Mouse (Mus musculus) embryonic facial prominence, embryonic 10.5 days (tissue): ENCODE measurements around the gene Gm11565. TPM values are rescaled to one million over a fixed set of nuclear protein-coding genes. Genes with fewer than 3 reads are reported as not detected.
"Not testable (repeated sequence)": the region's sequence is repeated elsewhere in the genome, so short reads cannot be mapped to it uniquely, and the experiment has no call there.

Experiments used
- DNase-seq: peaks from one replicate; pipeline ENCODE4 v3.0.0-alpha.2; 2017; ENCODE audit warnings: low spot score
- H3K27ac ChIP-seq: fragments of 300-500 bp; sonication (generic); replicated peaks from 2 replicates; pipeline ENCODE4 v1.5.1; 2016; ENCODE audit warnings: mild to moderate bottlenecking
- H3K27me3 ChIP-seq: fragments of 300-500 bp; sonication (generic); replicated peaks from 2 replicates; pipeline ENCODE4 v1.6.1; 2016; ENCODE audit warnings: low read depth, mild to moderate bottlenecking; ENCODE audit not compliant: poor library complexity, severe bottlenecking
- H3K36me3 ChIP-seq: fragments of 300-500 bp; sonication (generic); replicated peaks from 2 replicates; pipeline ENCODE4 v1.6.1; 2016; ENCODE audit warnings: mild to moderate bottlenecking, moderate library complexity
- H3K4me1 ChIP-seq: fragments of 300-500 bp; sonication (generic); 2 replicates; pipeline ENCODE4 v1.6.1; 2016
- H3K4me3 ChIP-seq: fragments of 300-500 bp; sonication (generic); 2 replicates; pipeline ENCODE4 v1.5.1; 2016; ENCODE audit warnings: mild to moderate bottlenecking, moderate library complexity
- H3K9me3 ChIP-seq: fragments of 300-500 bp; sonication (generic); 2 replicates; pipeline ENCODE4 v1.6.1; 2016; ENCODE audit warnings: mild to moderate bottlenecking
- WGBS: fragments of 180-500 bp; shearing (Covaris S2); methylation state at CpG from one replicate; pipeline ENCODE4 v1.1.7; 2016; 5-methylcytosine and 5-hydroxymethylcytosine counted together
- polyA plus RNA-seq: library from polyadenylated mRNA; unstranded; fragments of >200 nt; fragmentation: Nextera tagmentation; extraction: Ambion mirVana; gene quantifications from 2 replicates; pipeline ENCODE4 v1.2.1, GENCODE M21; 2016

Gm11565 gene
- polyA plus RNA-seq: not detected in 2 replicates

DNA sequence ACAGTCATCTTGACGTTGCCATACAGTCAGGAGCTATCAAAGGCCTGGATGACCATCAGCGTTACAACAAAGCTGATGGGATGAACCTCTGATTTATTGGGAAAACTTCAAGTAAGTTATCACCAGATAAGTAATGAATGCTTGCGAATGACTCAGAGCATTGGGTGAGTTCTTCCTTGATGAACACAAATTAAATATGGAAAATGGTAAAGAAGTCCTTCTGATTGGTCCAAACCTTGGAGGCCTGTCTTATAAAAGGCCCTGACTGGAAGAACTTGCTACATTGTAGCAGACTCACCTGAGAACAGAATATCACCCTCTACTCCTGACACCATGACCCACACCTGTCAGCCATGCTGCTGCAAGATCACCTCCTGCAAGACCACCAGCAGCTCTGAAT is at the start of gene Gm11565:
Gene Gm11565 (plus strand): TSS at position 301 of the 400 bp plus-strand sequence.
- Histone ChIP-seq H3K9me3 (no peaks in the 10 kb centered on the region), H3K4me1 (no peaks in the 10 kb centered on the region), H3K27me3 (no peaks in the 10 kb centered on the region; the same call in 1 of the 2 replicates), H3K4me3 (no peak within 1 kb of the TSS), H3K36me3 (no peaks in the 10 kb centered on the region), H3K27ac (no peak within 1 kb of the TSS)
- 89% methylated on average over 3 of the region's 3 CpGs for WGBS
- DNase-seq: no peak

DNA sequence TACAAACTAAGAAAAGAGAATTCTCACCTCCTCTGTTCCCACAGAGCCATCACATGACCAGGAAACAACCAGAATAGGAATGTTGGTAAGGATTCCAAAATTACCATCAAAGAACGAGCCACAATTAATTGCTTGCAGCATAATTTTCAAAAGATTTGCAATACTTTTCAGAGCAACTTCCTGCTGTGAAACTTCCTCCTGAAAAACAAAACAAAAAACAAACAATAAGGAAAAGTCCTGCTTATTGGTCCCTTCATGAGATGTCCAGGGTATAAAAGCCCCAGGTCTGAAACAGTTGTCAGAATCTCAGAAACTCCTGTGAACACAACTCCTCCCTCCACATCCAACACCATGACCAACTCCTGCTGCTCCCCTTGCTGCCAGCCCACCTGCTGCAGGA is 41.5 kb upstream of the Gm11565 start, which contains the start of gene Krtap9-1:
Gene Krtap9-1 (plus strand): TSS at position 301 of the 400 bp plus-strand sequence.
- H3K27me3 ChIP-seq, H3K4me3 ChIP-seq, DNase-seq, H3K36me3 ChIP-seq, H3K4me1 ChIP-seq, H3K27ac ChIP-seq, H3K9me3 ChIP-seq: not testable (repeated sequence)
- 71% methylated on average over 1 of the region's 1 CpGs for WGBS

DNA sequence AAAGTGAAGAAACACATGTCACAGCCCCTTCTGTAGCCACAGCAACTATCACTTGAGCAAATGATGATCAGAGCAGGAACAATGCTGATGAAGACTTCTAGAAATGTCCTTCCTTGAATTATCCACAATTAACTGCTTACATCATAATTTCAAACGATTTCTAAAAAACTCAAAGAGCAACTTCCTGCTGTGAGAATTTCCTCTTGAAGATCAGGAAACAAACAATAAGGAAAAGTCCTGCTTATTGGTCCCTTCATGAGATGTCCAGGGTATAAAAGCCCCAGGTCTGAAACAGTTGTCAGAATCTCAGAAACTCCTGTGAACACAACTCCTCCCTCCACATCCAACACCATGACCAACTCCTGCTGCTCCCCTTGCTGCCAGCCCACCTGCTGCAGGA is 35.7 kb upstream of the Gm11565 start, which contains the start of gene Gm11567:
Gene Gm11567 (plus strand): TSS at position 301 of the 400 bp plus-strand sequence.
- WGBS: 67% methylated on average over 1 of the region's 1 CpGs

DNA sequence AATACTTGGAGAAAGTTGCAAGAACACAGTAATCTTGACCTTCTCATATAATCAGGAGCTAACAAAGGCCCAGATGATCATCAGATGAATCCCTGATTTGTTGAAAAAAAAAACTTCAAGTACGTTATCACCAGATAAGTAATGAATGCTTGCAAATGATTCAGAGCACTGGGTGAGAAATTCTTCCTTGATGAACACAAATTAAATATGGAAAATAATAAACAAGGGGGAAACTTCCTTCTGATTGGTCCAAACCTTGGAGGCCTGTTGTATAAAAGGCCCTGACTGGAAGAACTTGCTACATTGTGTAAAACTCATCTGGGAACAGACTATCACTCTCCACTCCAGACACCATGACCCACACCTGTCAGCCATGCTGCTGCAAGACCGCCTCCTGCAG is 6.9 kb upstream of the Gm11565 start, which contains the start of gene Krtap31-1:
Gene Krtap31-1 (plus strand): TSS at position 301 of the 400 bp plus-strand sequence.
- no peaks in the 10 kb centered on the region for H3K9me3 ChIP-seq
- H3K27me3 ChIP-seq: no peaks in the 10 kb centered on the region
- no peaks in the 10 kb centered on the region for H3K36me3 ChIP-seq
- WGBS: 88% methylated on average over 2 of the region's 2 CpGs
- DNase-seq: no peak
- H3K27ac ChIP-seq: no peak within 1 kb of the TSS
- H3K4me1 ChIP-seq: no peaks in the 10 kb centered on the region
- no peak within 1 kb of the TSS for H3K4me3 ChIP-seq

More for the DNA sequence above, 35.7 kb upstream of the Gm11565 start, which contains the start of gene Gm11567:
- DNase-seq, H3K27me3 ChIP-seq, H3K27ac ChIP-seq, H3K4me3 ChIP-seq, H3K4me1 ChIP-seq, H3K36me3 ChIP-seq, H3K9me3 ChIP-seq: not testable (repeated sequence)

DNA sequence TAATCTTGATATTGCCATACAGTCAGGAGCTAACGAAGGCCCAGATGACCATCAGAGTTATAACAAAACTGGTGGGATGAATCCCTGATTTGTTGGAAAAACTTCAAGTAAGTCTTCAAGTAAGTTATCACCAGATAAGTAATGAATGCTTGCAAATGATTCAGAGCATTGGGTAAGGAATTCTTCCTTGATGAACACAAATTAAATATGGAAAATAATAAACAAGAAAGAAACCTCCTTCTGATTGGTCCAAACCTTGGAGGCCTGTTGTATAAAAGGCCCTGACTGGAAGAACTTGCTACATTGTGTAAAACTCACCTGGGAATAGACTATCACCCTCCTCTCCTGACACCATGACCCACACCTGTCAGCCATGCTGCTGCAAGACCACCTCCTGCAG is 21.4 kb downstream of the Gm11565 start, which contains the start of gene Krtap31-2:
Gene Krtap31-2 (plus strand): TSS at position 301 of the 400 bp plus-strand sequence.
- H3K4me1 ChIP-seq: no peaks in the 10 kb centered on the region
- H3K36me3 ChIP-seq: no peaks in the 10 kb centered on the region
- DNase-seq: no peak
- H3K27me3 ChIP-seq: no peaks in the 10 kb centered on the region
- H3K27ac ChIP-seq: no peak within 1 kb of the TSS
- H3K9me3 ChIP-seq: no peaks in the 10 kb centered on the region
- 85% methylated on average over 1 of the region's 1 CpGs for WGBS
- H3K4me3 ChIP-seq: no peak within 1 kb of the TSS

DNA sequence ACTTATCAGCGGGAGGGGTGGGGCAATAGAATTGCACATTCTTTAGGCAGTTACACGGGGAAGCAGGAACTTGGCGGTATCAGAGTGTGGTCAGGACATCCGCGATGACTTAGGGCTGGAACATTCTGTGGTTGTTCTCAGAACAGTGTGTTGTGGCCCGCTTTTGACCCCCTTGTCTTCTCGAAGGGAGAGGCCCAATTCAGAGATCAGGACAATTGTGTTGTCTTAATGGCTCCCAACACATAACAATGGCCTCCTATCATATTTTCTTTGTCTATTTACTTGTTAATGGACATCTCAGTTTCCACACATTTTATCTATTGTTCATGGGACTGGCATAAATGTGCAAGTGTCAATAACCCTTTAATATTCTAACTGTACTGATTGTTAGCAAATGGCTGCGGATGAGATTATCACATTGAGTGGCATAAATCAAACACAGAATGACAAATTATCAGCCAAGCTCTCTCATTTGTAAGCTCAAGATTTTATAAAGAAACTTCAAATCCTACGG is 23.3 kb downstream of the Gm11565 start:
- H3K36me3 ChIP-seq: no peaks in the 10 kb centered on the region
- no peak overlapping the region for H3K4me3 ChIP-seq
- no peak for DNase-seq
- H3K4me1 ChIP-seq: no peaks in the 10 kb centered on the region
- H3K27me3 ChIP-seq: no peaks in the 10 kb centered on the region
- 85% methylated on average over 9 of the region's 9 CpGs for WGBS
- no peaks in the 10 kb centered on the region for H3K9me3 ChIP-seq
- H3K27ac ChIP-seq: no peak overlapping the region

DNA sequence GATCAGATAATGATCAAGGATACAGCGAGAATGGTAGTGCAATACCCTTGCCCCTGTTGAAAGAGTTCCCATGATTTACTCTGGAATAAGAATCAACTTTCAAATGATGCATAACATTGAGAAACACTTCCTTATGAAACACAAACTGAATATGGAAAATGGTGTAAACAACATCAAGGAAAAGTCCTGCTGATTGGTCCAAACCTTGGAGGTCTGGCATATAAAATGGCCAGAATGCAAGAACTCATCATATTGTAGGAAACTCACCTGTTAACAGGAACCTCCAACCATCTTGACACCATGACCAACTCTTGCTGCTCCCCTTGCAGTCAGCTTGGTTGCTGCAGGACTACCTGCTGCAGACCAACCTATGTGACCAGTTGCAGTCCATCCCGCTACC is 33.6 kb downstream of the Gm11565 start, which contains the start of gene Krtap9-5:
Gene Krtap9-5 (plus strand): TSS at position 301 of the 400 bp plus-strand sequence.
- Histone ChIP-seq H3K4me3 (no peak within 1 kb of the TSS), H3K27ac (no peak within 1 kb of the TSS), H3K9me3 (no peaks in the 10 kb centered on the region; the same call in 1 of the 2 replicates), H3K4me1 (no peaks in the 10 kb centered on the region), H3K36me3 (no peaks in the 10 kb centered on the region), H3K27me3 (no peaks in the 10 kb centered on the region)
- no peak for DNase-seq
- WGBS: 88% methylated on average over 2 of the region's 2 CpGs

DNA sequence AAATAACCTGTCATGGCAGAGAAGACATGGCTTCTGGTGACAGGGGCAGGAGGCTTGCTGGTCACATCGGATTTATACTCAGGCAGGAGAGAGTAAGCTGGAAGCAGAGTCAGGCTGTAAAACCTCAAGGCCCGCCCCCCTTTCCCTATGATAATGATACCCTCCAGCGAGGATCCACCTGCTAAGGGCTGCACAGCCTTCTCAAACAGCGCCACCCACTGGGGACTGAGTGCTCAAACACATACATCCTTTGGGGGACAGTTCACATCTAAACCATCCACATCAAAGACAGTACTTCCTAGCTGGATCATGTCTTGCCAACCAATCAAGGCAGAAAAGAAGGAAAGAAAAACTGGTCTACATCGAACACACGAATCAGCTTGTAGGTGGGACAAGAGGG is 49.7 kb downstream of the Gm11565 start:
- H3K4me3 ChIP-seq: no peak overlapping the region
- H3K9me3 ChIP-seq: no peaks in the 10 kb centered on the region
- H3K27ac ChIP-seq: no peak overlapping the region
- no peak for DNase-seq
- WGBS: 54% methylated on average over 6 of the region's 6 CpGs
- no peaks in the 10 kb centered on the region for H3K27me3 ChIP-seq
- no peaks in the 10 kb centered on the region for H3K36me3 ChIP-seq
- H3K4me1 ChIP-seq: no peaks in the 10 kb centered on the region

Other genes starting within 250 kb of the Gm11565 start
- not detected in 2 replicates for gene Krtap4-6, start 248.8 kb upstream of the Gm11565 start, polyA plus RNA-seq
- not detected in 2 replicates for gene Gm14190, start 224.0 kb upstream of the Gm11565 start, polyA plus RNA-seq
- gene Gm14180, start 180.5 kb upstream of the Gm11565 start, polyA plus RNA-seq: not detected in 2 replicates
- not detected in 2 replicates for gene Gm11595, start 141.8 kb upstream of the Gm11565 start, polyA plus RNA-seq
- not detected in 2 replicates for gene Krtap4-8, start 134.0 kb upstream of the Gm11565 start, polyA plus RNA-seq
- gene Krtap4-9, start 129.6 kb upstream of the Gm11565 start, polyA plus RNA-seq: not detected in 2 replicates
- gene Gm11596, start 121.3 kb upstream of the Gm11565 start, polyA plus RNA-seq: not detected in 2 replicates
- not detected in 2 replicates for gene Gm11569, start 115.8 kb upstream of the Gm11565 start, polyA plus RNA-seq
- not detected in 2 replicates for gene Gm11554, start 110.3 kb upstream of the Gm11565 start, polyA plus RNA-seq
- gene Krtap4-13, start 104.9 kb upstream of the Gm11565 start, polyA plus RNA-seq: not detected in 2 replicates
- not detected in 2 replicates for gene Gm11564, start 99.1 kb upstream of the Gm11565 start, polyA plus RNA-seq
- not detected in 2 replicates for gene 2300003K06Rik, start 76.7 kb upstream of the Gm11565 start, polyA plus RNA-seq
- not detected in 2 replicates for gene Krtap4-16, start 63.1 kb upstream of the Gm11565 start, polyA plus RNA-seq
- gene Gm11568, start 56.8 kb upstream of the Gm11565 start, polyA plus RNA-seq: not detected in 2 replicates
- not detected in 2 replicates for gene Gm11559, start 50.3 kb upstream of the Gm11565 start, polyA plus RNA-seq
- gene Krtap9-1, start 41.4 kb upstream of the Gm11565 start, polyA plus RNA-seq: not detected in 2 replicates
- not detected in 2 replicates for gene Gm11567, start 35.6 kb upstream of the Gm11565 start, polyA plus RNA-seq
- gene Krtap31-1, start 6.8 kb upstream of the Gm11565 start, polyA plus RNA-seq: not detected in 2 replicates
- not detected in 2 replicates for gene Krtap31-2, start 21.5 kb downstream of the Gm11565 start, polyA plus RNA-seq
- gene Krtap9-5, start 33.7 kb downstream of the Gm11565 start, polyA plus RNA-seq: not detected in 2 replicates
- gene Krtap29-1, start 64.3 kb downstream of the Gm11565 start, polyA plus RNA-seq: not detected in 2 replicates
- gene Krtap16-1, start 71.8 kb downstream of the Gm11565 start, polyA plus RNA-seq: not detected in 2 replicates
- not detected in 2 replicates for gene Krtap17-1, start 79.2 kb downstream of the Gm11565 start, polyA plus RNA-seq
- not detected in 2 replicates for gene Krt33a, start 101.5 kb downstream of the Gm11565 start, polyA plus RNA-seq
- gene Krt33b, start 115.1 kb downstream of the Gm11565 start, polyA plus RNA-seq: not detected in 2 replicates
- not detected in 2 replicates for gene Krt34, start 126.8 kb downstream of the Gm11565 start, polyA plus RNA-seq
- gene Krt31, start 135.8 kb downstream of the Gm11565 start, polyA plus RNA-seq: not detected in 2 replicates
- gene Krt32, start 173.5 kb downstream of the Gm11565 start, polyA plus RNA-seq: not detected in 2 replicates
- gene Krt35, start 181.5 kb downstream of the Gm11565 start, polyA plus RNA-seq: not detected in 2 replicates
- 0.09 TPM in 1 of 2 replicates, not detected in the other for gene Krt36, start 190.9 kb downstream of the Gm11565 start, polyA plus RNA-seq
- gene Krt13, start 206.8 kb downstream of the Gm11565 start, polyA plus RNA-seq: not detected in 2 replicates
- 2.8 and 8.6 TPM in 2 replicates for gene Krt15, start 221.2 kb downstream of the Gm11565 start, polyA plus RNA-seq
- 16.1 and 18.2 TPM in 2 replicates for gene Krt19, start 233.9 kb downstream of the Gm11565 start, polyA plus RNA-seq